Mouse (Mus musculus): ENCODE data around the gene C1qtnf6. TPM values are rescaled to one million over a fixed set of nuclear protein-coding genes. Genes with fewer than 3 reads are reported as not detected.

Gene C1qtnf6
- 1 to 10 TPM; 3.5 to 4.4 TPM for total RNA-seq (2021)

DNA sequence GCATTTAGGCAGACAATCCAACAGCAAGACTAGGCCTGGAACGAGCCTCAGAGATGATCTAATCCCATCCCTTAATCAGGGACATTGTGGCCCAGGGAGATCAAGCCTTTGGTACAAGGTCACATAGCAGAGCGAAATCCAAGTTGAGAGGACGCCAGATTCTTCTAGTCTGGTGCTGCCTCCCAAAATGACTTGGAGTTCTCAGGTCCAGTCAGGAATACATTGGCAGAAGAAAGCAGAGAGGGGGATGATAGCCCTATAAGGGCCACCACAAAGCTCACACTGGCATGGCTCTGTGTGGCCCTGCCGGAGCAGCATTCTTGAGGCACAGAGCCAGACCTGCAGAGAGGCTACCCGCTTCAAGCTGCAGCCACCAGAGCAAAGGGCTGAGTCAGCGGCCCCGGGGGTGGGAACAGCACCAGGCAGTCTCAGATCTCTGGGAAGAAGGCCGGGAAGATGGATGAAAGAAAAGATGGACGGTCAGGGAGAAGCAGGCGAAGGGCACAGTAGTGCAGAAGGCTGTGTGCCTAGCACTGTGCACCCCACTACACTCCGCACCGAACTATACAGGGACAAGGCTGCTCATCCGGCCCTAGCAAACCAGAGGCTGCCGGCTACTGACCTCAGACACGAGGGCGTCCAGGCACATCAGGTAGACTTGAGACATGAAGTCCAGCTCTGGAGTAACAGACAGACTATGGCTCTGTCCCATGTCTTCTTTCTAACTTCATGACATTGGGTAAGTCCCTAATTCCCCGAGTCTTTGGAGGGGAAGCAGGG lies at the start of gene C1qtnf6:
Gene C1qtnf6, minus strand, starts transcription at position 746 of the 780 bp plus-strand sequence.
- no peak for DNase-seq

DNA sequence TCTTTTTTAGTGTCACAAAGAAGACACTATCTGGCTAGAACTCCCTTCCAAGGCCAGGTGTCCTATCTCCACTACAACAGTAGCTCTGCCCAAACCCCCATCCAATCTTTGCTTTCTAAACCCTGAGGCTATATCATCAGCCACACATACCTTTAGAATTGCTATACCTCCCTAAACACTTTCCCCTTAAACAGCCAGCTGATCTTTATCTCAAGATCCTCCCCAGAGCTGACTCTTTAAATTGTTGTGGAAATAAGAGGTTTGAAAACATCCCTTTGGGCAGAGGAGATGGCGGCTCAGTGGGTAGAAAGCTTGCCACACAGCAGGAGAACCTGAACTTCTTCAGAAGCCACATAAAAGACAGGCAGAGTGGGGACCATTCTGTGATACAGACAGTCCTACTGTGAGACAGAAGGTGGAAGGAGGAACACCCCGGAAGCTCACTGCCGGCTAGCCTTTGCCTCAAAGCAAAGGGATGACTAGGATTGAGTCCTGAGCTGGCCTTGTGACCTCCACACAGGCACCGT lies 45.1 kb upstream of the C1qtnf6 start:
- DNase-seq: no peak

GRCm38 (mm10) chr15:78572658-78573397 lies 41.6 kb upstream of the C1qtnf6 start, which contains the start of gene Rac2:
Gene Rac2 (minus strand): TSS chr15:78572783.
- no peak for DNase-seq

DNA sequence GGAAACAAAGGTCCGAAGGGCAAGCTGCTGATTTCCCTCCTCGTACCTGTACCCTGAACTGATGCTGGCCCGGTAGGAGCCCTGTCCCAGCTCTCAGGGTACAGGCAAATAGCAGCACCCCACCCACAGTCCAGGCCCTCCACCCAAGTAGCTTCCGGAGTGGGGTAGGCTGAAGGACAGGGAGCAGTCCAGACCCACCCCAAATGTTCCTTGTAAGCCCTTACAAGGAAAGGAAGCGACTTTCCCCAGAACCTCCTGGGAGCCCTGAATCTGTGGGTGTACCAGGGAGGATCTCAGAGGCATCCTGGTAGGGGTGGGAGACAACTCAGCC lies 41.0 kb upstream of the C1qtnf6 start:
- no peak for DNase-seq

GRCm38 (mm10) chr15:78571554-78572269 lies 40.5 kb upstream of the C1qtnf6 start:
- no peak for DNase-seq

DNA sequence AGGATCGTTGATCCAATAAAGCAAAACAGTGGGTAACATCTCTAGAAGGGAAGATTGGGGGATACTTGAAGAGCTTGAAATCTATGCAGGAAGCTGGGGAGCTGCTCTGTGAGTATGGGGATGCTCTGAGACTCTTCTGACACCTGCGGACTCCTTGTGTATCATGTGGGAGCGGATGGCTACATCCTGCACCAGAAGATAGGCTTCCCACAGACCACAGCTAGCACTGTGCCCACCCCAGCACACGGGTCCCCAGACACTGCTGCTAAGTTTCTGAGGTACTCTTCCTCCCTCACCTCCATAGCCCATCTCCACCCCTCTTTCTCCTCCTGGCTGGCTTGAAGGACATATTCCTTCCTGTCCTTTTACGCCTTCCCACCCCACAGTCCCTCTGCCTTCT lies 39.0 kb upstream of the C1qtnf6 start:
- DNase-seq: no peak

DNA sequence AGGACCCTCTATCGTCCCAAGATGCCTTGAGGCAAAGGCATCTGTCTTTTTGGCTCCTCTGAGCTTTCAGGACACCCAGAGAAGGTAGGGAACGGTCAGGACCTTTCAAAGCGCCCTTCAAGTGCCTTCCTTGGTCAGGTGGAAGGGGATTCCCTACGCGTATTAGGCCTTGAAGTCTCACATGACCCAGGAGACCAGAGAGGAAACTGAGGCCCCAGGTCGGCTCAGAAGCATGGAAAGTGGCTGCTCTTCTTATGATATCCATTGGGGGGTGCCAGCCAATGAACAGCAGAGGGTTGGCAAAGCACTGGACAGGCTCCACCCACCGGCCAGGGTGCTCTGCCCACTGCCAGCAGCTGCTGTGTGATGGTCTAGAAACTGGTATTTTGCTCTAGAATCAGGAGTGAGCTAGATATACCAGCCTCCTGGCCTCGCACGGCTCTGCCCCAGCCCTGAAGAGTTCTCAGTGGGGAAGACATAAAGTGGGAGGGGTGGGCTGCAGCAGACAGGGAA lies 36.4 kb upstream of the C1qtnf6 start:
- DNase-seq: no peak

DNA sequence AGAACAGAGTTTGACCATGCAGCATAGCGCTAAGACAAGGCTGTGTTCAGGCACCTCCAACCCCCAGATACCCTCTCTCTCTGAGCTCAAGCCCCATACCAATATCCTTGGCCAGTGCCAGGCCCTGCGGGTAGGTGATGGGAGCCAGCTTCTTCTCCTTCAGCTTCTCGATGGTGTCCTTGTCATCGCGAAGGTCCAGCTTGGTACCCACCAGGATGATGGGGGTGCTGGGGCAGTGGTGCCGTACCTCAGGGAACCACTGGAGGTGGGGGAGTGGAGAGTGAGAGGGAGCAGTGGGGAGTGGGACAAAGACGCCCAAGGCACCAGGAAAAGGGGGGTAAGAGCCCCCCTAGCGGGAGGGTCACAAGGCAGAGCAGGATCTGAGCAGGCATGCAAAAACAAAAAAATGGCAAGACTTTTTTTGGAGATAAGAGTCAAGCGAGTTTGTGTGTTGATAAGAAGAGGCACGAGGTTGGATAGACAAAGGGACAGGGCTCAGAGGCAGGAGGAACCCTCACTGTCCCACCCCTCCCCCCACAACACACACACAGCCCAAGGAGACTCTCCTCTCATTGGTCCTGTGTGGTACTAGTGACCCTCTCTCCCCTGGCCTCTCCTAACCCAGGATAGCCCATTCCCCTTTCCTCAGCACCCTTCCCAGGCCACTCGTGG lies 33.7 kb upstream of the C1qtnf6 start:
- no peak for DNase-seq

DNA sequence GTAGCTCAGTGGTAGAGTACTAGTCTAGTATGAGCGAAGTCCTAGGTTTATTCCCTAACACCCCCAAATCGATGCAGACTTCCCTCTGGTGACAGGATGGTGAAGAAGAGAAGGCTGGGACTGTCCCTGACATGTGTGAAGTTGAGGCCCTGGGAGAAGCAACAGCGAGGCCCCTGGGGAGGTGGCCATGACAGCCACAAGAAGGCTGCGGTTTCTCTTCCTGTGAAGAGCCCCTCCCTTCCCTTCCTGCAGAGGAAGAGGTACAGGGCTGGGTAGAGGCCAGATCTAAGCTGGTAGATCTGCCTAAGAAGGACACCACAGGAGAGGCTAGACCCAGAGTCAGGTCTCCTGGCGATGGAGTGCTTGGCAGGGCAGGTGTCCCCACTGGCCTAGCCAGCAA lies 32.7 kb upstream of the C1qtnf6 start:
- no peak for DNase-seq

- DNase-seq: no peak
Measured at GRCm38 (mm10) chr15:78563344-78563743, 32.1 kb upstream of the C1qtnf6 start.

DNA sequence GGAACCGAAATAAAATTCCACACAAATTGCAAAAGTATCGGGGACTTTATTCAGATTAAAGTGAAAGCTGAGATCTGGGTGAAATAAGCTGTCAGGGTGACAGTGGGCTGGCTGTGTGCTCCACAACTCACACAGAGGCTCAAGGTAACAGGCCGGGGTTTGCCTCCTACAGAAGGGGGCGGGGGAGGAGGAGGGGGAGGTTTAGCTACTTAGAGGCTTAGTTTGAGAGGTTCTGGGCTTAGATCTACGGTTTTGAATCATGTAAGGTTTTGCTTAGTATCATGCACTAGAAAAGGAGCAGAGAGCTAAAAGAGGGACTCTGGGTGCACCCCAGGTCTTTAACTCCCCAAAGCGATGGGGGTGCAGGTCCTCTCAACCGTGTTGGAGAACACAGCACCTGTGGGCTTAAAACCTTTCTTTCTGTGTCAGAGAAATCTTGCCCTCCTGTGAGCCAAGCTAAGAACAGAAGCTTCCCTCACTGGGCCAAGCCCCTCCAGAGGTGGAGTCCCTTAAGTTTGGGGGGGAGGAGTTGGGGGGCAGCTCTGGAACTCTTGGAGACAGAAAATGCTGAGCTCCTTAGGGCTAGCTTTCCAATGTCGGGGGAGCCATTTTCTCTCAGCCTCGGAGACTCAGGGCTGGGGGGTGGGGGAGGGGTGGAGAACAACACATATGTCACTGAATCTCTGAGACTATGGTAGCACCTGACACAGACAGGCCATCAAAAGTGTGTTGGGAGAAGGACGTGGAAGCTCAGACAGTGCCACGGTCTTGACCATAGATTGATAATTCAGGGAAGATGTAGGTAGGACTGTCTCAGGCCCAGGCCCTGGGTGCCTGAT lies 28.1 kb upstream of the C1qtnf6 start:
- DNase-seq: no peak

DNA sequence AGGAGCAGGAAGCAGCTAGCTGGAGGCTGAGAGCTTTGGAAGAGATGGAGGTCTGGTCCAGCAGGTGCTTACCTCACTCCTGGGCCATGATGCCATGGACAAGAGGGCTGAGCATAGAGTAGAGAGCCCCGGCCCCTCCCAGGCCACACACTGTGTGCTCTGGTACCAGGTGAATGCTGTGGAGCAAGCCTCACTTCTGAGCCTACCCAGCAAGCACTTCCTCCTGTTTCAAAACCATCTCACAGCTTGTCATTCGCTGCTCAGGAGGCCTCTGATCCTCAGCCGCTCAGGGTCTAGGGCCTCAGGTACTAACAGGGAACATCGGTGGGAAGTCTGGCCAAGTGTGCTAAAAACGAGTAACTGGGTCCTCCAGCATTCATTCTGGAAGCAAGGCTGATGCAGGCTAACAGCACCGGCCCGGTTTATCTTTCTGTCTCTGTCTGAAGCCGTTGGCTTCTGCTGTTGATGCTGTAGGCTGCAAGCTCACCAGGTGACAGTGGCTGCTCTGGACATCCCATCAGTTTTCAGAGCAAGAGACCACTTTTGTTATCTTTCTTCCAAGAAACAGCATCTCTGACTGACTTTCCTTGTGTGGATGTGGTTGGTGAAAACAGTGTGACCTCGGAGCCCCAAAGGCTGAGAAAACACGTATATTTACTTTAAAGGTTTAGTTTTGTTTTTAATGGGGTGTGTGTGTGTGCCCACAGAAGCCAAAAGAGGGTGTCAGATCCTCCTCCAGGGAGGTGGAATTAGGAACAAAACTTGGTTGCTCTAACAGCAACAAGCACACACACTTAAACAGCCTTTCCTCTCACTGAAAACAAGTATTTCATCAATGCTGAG lies 26.7 kb upstream of the C1qtnf6 start:
- DNase-seq: no peak

- no peak for DNase-seq
Measured at GRCm38 (mm10) chr15:78554545-78555313, 23.5 kb upstream of the C1qtnf6 start.

GRCm38 (mm10) chr15:78549189-78549734 lies 18.0 kb upstream of the C1qtnf6 start:
- no peak for DNase-seq

GRCm38 (mm10) chr15:78548711-78549110 lies 17.5 kb upstream of the C1qtnf6 start:
- no peak for DNase-seq

GRCm38 (mm10) chr15:78548336-78548665 lies 17.1 kb upstream of the C1qtnf6 start:
- no peak for DNase-seq

GRCm38 (mm10) chr15:78547415-78548335 lies 16.5 kb upstream of the C1qtnf6 start:
- no peak for DNase-seq

GRCm38 (mm10) chr15:78546060-78546459 lies 14.8 kb upstream of the C1qtnf6 start:
- no peak for DNase-seq

Data from layer of hippocampus, postnatal 36 days (tissue).